Mouse (Mus musculus): ENCODE data around the gene Gm29797. TPM values are rescaled to one million over a fixed set of nuclear protein-coding genes. Genes with fewer than 3 reads are reported as not detected.

Gm29797 gene
- not detected in 2 replicates for polyA plus RNA-seq (2014; fragmentation: Nextera tagmentation; extraction: Ambion mirVana)

DNA sequence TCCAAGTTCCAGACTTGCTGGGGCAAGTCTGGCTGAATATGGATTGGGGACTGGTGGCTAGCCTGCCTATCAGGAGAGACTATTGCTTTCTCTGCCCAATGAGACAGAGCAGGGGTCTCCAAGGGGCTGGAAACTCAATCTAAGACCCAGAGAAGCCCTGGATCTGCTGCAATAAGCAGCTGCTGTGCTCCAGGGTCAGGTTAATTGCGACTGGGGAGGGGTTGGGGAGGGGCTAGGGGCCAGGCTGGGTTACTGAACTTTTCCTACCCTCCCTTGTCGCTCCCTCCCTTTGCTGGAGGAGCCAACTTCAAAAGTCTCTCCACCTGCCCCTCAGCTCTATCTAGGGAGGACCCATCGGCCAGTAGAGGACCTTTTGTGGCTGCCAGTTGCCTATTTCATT, at the start of gene Gm29797:
TSS of gene Gm29797 (plus strand) at position 301 of the 400 bp plus-strand sequence.
- 69% methylated on average over 3 of the region's 3 CpGs for WGBS
- Histone ChIP-seq H3K9me3 (ENCODE audit: control insufficient read depth, low read length) (no peaks in the 10 kb centered on the region), H3K27me3 (ENCODE audit: control insufficient read depth, insufficient read depth, low read length) (no peaks in the 10 kb centered on the region), H3K27ac (replicated peaks in 1 of 2; ENCODE audit: control insufficient read depth in 1 of 2, insufficient read depth in 1 of 2, low read depth in 2 of 2, low read length in 2 of 2) (no peak within 1 kb of the TSS), H3K9ac (ENCODE audit: low read length) (no peak within 1 kb of the TSS), H3K4me1 (ENCODE audit: control insufficient read depth in 2 of 2, insufficient read depth in 2 of 2, low read length in 2 of 2) (peaks cover 4 to 14% of the 10 kb centered on the region in 2 experiments; a peak in 1 of 4 replicates), H3K36me3 (ENCODE audit: control insufficient read depth, insufficient read depth, low read length) (peaks cover 47% of the 10 kb centered on the region), H3K4me3 (ENCODE audit: control insufficient read depth in 1 of 2, insufficient read depth in 1 of 2, low read depth in 1 of 2, low read length in 2 of 2) (no peak within 1 kb of the TSS), H3K4me2 (ENCODE audit: low read length) (no peak within 1 kb of the TSS)
- no peak for ATAC-seq (ENCODE audit: insufficient number of reproducible peaks, insufficient read depth, low FRiP score, low read depth)

DNA sequence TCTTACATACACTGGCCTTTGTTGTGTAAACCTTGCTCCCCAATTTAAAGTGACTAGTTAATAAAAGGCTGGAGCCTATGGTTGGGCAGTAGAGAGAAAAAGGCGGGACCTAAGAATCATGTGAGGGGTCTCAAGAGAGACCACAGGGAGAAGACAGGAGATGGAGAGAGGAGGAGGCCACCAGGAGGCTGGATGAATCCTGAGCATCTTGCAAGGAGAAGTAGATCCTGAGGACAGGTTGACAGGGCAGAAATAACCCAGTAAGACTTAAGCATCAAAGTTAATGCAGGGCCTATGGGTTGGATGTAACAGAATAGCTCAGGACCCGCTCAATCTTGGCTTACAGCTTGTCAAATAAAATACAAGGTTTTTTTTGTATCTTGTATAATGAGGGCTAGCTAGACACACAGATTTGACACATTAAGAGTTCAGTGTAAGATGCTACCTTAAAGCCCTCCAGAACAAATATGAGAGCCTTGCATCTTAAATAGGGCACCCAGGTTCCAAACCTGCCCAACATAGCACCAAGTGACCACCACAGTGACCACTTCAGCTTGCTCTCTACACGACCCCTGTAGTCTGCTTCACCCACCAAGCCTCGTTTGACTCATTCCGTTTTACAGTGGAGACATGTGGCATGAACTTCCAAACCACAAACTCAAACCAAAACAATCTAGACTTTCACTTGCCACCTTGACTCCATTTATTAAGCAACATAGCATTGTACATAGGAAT, 37.9 kb upstream of the Gm29797 start:
- H3K4me2 ChIP-seq (ENCODE audit: low read length): no peak overlapping the region
- H3K4me3 ChIP-seq (ENCODE audit: control insufficient read depth in 1 of 2, insufficient read depth in 1 of 2, low read depth in 1 of 2, low read length in 2 of 2): no peak overlapping the region
- peaks cover 80% of the 10 kb centered on the region for H3K36me3 ChIP-seq (ENCODE audit: control insufficient read depth, insufficient read depth, low read length)
- no peaks in the 10 kb centered on the region for H3K4me1 ChIP-seq (ENCODE audit: control insufficient read depth in 2 of 2, insufficient read depth in 2 of 2, low read length in 2 of 2)
- H3K27ac ChIP-seq (replicated peaks in 1 of 2; ENCODE audit: control insufficient read depth in 1 of 2, insufficient read depth in 1 of 2, low read depth in 2 of 2, low read length in 2 of 2): no peak overlapping the region
- H3K9ac ChIP-seq (ENCODE audit: low read length): no peak overlapping the region
- no peaks in the 10 kb centered on the region for H3K27me3 ChIP-seq (ENCODE audit: control insufficient read depth, insufficient read depth, low read length)
- no peaks in the 10 kb centered on the region for H3K9me3 ChIP-seq (ENCODE audit: control insufficient read depth, low read length)
- WGBS: 88% methylated on average over 5 of the region's 5 CpGs
- ATAC-seq (ENCODE audit: insufficient number of reproducible peaks, insufficient read depth, low FRiP score, low read depth): no peak

DNA sequence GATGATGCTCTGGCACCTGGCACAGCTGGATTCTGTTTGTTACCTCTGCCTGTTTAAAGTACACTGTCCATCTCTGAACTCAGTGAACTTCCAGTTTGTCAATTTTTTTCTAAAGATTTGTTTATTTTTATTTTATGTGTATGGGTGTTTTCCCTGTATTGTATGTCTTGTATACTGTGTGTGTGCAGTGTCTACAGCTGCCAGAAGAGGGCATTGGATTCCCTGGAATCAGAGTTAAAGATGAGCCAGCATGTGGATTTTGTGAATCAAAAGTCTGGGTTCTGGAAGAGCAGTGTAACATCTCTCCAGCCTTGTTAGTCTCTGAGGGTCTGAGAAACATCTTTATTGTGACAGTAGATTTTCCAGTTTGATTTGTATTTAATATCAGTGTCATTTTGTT, 33.4 kb upstream of the Gm29797 start:
- Histone ChIP-seq H3K27ac (replicated peaks in 1 of 2; ENCODE audit: control insufficient read depth in 1 of 2, insufficient read depth in 1 of 2, low read depth in 2 of 2, low read length in 2 of 2) (no peak overlapping the region), H3K36me3 (ENCODE audit: control insufficient read depth, insufficient read depth, low read length) (peaks cover 84% of the 10 kb centered on the region), H3K27me3 (ENCODE audit: control insufficient read depth, insufficient read depth, low read length) (no peaks in the 10 kb centered on the region), H3K4me3 (ENCODE audit: control insufficient read depth in 1 of 2, insufficient read depth in 1 of 2, low read depth in 1 of 2, low read length in 2 of 2) (no peak overlapping the region), H3K4me1 (ENCODE audit: control insufficient read depth in 2 of 2, insufficient read depth in 2 of 2, low read length in 2 of 2) (no peaks in the 10 kb centered on the region), H3K9me3 (ENCODE audit: control insufficient read depth, low read length) (no peaks in the 10 kb centered on the region), H3K9ac (ENCODE audit: low read length) (no peak overlapping the region), H3K4me2 (ENCODE audit: low read length) (no peak overlapping the region)
- ATAC-seq (ENCODE audit: insufficient number of reproducible peaks, insufficient read depth, low FRiP score, low read depth): no peak

DNA sequence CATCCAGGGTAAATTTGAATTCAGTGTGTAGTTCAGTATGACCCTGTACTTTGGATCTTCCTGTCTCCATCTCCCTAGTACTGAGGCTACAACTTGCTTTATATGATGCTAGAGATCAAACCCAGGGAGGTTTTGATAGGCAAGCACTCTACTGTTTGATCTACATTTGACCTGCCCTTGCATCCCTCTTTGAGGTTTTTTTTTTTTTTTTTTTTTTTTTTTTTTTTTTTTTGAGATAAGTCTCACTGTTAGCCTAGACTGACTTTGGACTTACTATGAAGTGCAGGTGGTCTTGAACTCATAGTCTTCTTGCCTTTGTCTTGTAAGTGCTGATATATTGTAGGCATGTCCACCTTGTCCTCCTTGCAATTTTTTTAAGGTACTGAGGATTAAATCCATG, 28.4 kb upstream of the Gm29797 start:
- H3K4me2 ChIP-seq (ENCODE audit: low read length): no peak overlapping the region
- H3K9me3 ChIP-seq (ENCODE audit: control insufficient read depth, low read length): no peaks in the 10 kb centered on the region
- H3K4me3 ChIP-seq (ENCODE audit: control insufficient read depth in 1 of 2, insufficient read depth in 1 of 2, low read depth in 1 of 2, low read length in 2 of 2): no peak overlapping the region
- H3K27ac ChIP-seq (replicated peaks in 1 of 2; ENCODE audit: control insufficient read depth in 1 of 2, insufficient read depth in 1 of 2, low read depth in 2 of 2, low read length in 2 of 2): no peak overlapping the region
- H3K4me1 ChIP-seq (ENCODE audit: control insufficient read depth in 2 of 2, insufficient read depth in 2 of 2, low read length in 2 of 2): no peaks in the 10 kb centered on the region
- H3K9ac ChIP-seq (ENCODE audit: low read length): no peak overlapping the region
- peaks cover 75% of the 10 kb centered on the region for H3K36me3 ChIP-seq (ENCODE audit: control insufficient read depth, insufficient read depth, low read length)
- ATAC-seq (ENCODE audit: insufficient number of reproducible peaks, insufficient read depth, low FRiP score, low read depth): no peak
- no peaks in the 10 kb centered on the region for H3K27me3 ChIP-seq (ENCODE audit: control insufficient read depth, insufficient read depth, low read length)

DNA sequence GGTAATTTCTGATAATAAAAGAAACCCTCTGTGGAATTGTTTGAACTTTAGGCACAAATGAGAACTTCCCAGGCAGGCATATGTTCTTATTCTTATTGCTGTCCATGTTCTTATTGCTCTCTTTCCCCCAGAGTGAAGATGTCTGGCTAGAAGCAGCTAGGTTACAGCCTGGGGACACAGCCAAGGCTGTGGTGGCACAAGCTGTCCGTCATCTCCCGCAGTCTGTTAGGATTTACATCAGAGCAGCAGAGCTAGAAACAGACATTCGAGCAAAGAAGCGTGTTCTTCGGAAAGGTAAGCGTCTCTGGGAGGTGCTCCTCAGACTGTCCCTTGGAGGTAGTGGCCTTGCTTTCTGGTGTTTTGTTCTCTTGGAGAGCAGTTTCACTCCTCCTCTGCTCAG, 24.2 kb upstream of the Gm29797 start:
- no peak overlapping the region for H3K27ac ChIP-seq (replicated peaks in 1 of 2; ENCODE audit: control insufficient read depth in 1 of 2, insufficient read depth in 1 of 2, low read depth in 2 of 2, low read length in 2 of 2)
- no peak overlapping the region for H3K4me3 ChIP-seq (ENCODE audit: control insufficient read depth in 1 of 2, insufficient read depth in 1 of 2, low read depth in 1 of 2, low read length in 2 of 2)
- WGBS: 94% methylated on average over 6 of the region's 6 CpGs
- H3K36me3 ChIP-seq (ENCODE audit: control insufficient read depth, insufficient read depth, low read length): peaks cover 81% of the 10 kb centered on the region
- no peak for ATAC-seq (ENCODE audit: insufficient number of reproducible peaks, insufficient read depth, low FRiP score, low read depth)
- no peaks in the 10 kb centered on the region for H3K27me3 ChIP-seq (ENCODE audit: control insufficient read depth, insufficient read depth, low read length)
- H3K9me3 ChIP-seq (ENCODE audit: control insufficient read depth, low read length): no peaks in the 10 kb centered on the region
- no peaks in the 10 kb centered on the region for H3K4me1 ChIP-seq (ENCODE audit: control insufficient read depth in 2 of 2, insufficient read depth in 2 of 2, low read length in 2 of 2)
- H3K9ac ChIP-seq (ENCODE audit: low read length): no peak overlapping the region
- H3K4me2 ChIP-seq (ENCODE audit: low read length): no peak overlapping the region

DNA sequence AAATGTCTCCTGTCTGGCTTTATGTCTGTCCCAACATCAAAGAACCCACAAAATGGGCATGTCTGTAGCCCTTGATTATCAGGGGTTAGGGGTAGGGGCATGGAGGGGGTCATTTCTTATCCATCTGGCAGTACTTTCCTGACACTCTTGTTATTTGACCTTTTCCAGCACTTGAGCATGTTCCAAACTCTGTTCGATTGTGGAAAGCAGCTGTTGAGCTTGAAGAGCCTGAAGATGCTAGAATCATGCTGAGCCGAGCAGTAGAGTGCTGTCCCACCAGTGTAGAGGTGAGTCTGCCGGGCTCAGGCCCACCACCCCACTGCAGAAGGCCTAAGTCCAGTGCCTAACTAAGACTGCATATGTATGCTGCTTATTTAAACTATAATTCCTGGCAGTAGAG, 21.0 kb upstream of the Gm29797 start:
- H3K27ac ChIP-seq (replicated peaks in 1 of 2; ENCODE audit: control insufficient read depth in 1 of 2, insufficient read depth in 1 of 2, low read depth in 2 of 2, low read length in 2 of 2): no peak overlapping the region
- no peak for ATAC-seq (ENCODE audit: insufficient number of reproducible peaks, insufficient read depth, low FRiP score, low read depth)
- H3K4me2 ChIP-seq (ENCODE audit: low read length): no peak overlapping the region
- no peak overlapping the region for H3K4me3 ChIP-seq (ENCODE audit: control insufficient read depth in 1 of 2, insufficient read depth in 1 of 2, low read depth in 1 of 2, low read length in 2 of 2)
- H3K9me3 ChIP-seq (ENCODE audit: control insufficient read depth, low read length): no peaks in the 10 kb centered on the region
- H3K36me3 ChIP-seq (ENCODE audit: control insufficient read depth, insufficient read depth, low read length): peaks cover 90% of the 10 kb centered on the region
- no peaks in the 10 kb centered on the region for H3K27me3 ChIP-seq (ENCODE audit: control insufficient read depth, insufficient read depth, low read length)
- whole genome bisulfite sequencing: 90% methylated on average over 3 of the region's 3 CpGs
- no peak overlapping the region for H3K9ac ChIP-seq (ENCODE audit: low read length)
- H3K4me1 ChIP-seq (ENCODE audit: control insufficient read depth in 2 of 2, insufficient read depth in 2 of 2, low read length in 2 of 2): no peaks in the 10 kb centered on the region

DNA sequence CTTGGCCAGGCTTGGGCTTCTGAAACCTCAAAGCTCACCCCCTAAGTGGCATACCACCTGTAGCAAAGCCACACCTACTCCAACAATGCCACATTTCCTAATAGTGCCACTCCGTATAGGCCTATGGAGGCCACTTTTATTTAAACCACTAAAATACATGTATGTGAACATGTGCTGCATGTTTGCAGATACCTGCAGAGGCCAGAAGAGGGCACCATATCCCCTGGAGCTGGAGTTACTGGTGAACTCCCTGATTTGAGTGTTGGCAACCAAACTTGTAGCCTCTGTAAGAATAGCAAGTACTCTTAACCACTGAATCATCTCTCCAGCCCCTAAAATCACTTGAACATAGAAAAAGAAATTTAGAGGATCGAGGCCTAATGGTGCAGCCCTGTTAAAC, 12.5 kb upstream of the Gm29797 start:
- Histone ChIP-seq H3K4me2 (ENCODE audit: low read length) (no peak overlapping the region), H3K9me3 (ENCODE audit: control insufficient read depth, low read length) (no peaks in the 10 kb centered on the region), H3K27ac (replicated peaks in 1 of 2; ENCODE audit: control insufficient read depth in 1 of 2, insufficient read depth in 1 of 2, low read depth in 2 of 2, low read length in 2 of 2) (no peak overlapping the region), H3K4me3 (ENCODE audit: control insufficient read depth in 1 of 2, insufficient read depth in 1 of 2, low read depth in 1 of 2, low read length in 2 of 2) (no peak overlapping the region), H3K4me1 (ENCODE audit: control insufficient read depth in 2 of 2, insufficient read depth in 2 of 2, low read length in 2 of 2) (no peaks in the 10 kb centered on the region), H3K9ac (ENCODE audit: low read length) (no peak overlapping the region), H3K36me3 (ENCODE audit: control insufficient read depth, insufficient read depth, low read length) (peaks cover 100% of the 10 kb centered on the region), H3K27me3 (ENCODE audit: control insufficient read depth, insufficient read depth, low read length) (no peaks in the 10 kb centered on the region)
- WGBS: 92% methylated on average over 2 of the region's 2 CpGs
- ATAC-seq (ENCODE audit: insufficient number of reproducible peaks, insufficient read depth, low FRiP score, low read depth): no peak

DNA sequence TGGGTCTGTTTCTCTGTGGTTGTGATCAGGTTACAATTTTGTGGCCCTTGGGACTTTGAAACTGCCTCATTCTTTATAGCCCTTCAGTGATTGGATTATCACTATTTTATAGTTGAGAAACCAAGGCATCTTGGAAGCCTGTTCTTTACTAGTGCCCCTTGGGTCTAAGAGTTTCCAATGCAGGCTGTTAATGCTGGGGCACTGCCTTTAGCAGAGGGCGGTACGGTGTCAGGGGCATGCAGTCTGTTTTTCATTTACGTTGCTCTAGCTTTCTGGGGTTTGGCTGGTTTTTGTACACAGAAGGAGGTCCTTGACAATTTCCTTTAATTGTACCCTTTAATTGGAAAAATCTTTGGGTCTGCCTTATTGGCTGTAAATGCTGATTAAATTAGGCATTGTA, 11.2 kb upstream of the Gm29797 start:
- no peak for ATAC-seq (ENCODE audit: insufficient number of reproducible peaks, insufficient read depth, low FRiP score, low read depth)
- no peaks in the 10 kb centered on the region for H3K27me3 ChIP-seq (ENCODE audit: control insufficient read depth, insufficient read depth, low read length)
- H3K27ac ChIP-seq (replicated peaks in 1 of 2; ENCODE audit: control insufficient read depth in 1 of 2, insufficient read depth in 1 of 2, low read depth in 2 of 2, low read length in 2 of 2): no peak overlapping the region
- WGBS: 95% methylated on average over 3 of the region's 3 CpGs
- H3K4me3 ChIP-seq (ENCODE audit: control insufficient read depth in 1 of 2, insufficient read depth in 1 of 2, low read depth in 1 of 2, low read length in 2 of 2): no peak overlapping the region
- no peak overlapping the region for H3K4me2 ChIP-seq (ENCODE audit: low read length)
- H3K9ac ChIP-seq (ENCODE audit: low read length): no peak overlapping the region
- no peaks in the 10 kb centered on the region for H3K9me3 ChIP-seq (ENCODE audit: control insufficient read depth, low read length)
- H3K36me3 ChIP-seq (ENCODE audit: control insufficient read depth, insufficient read depth, low read length): peaks cover 100% of the 10 kb centered on the region
- H3K4me1 ChIP-seq (ENCODE audit: control insufficient read depth in 2 of 2, insufficient read depth in 2 of 2, low read length in 2 of 2): no peaks in the 10 kb centered on the region

All from heart, embryonic 14.5 days (tissue).